13 mouse cellular contexts compared by ENCODE assay signal in genomic region chr2:117941517-117942096, GRCm38 (mm10).
DNase-seq lines count a peak whose midpoint lies in the region; ATAC-seq and TF ChIP-seq lines count a peak whose summit lies in the region.
"Had no signal": no experiment of that assay in that cellular context is flagged by ENCODE, and none has a peak within 500 bp of the region (broad histone marks: within the 10 kb centered on the region; RNA-seq: fewer than 3 reads in every experiment).

No protein-coding gene starts in this region.

- 39% methylated on average over 6 of the region's 6 CpGs for WGBS in heart, embryonic 15.5 days
- WGBS in neural tube, embryonic 14.5 days = 36% methylated on average over 6 of the region's 6 CpGs
- 34% methylated on average over 6 of the region's 6 CpGs for WGBS in stomach, postnatal 0 days

- no peak overlapping the region for H3K9ac ChIP-seq in heart, embryonic 15.5 days
- H3K9ac ChIP-seq in neural tube, embryonic 14.5 days (replicated peaks; ENCODE audit: low read depth, low read length) = no peak overlapping the region
- H3K9ac ChIP-seq in stomach, postnatal 0 days (ENCODE audit: low read length) = no peak overlapping the region
- H3K9ac ChIP-seq: limb, embryonic 12.5 days; lung, embryonic 14.5 days had no signal

- no peak for ATAC-seq in heart, embryonic 15.5 days (replicated peaks; ENCODE audit: insufficient number of reproducible peaks, insufficient read depth, low FRiP score, low read depth)
- peak; percentile 58; the same call in 1 of the 2 replicates for ATAC-seq in neural tube, embryonic 14.5 days (ENCODE audit: low read depth)
- ATAC-seq in stomach, postnatal 0 days (ENCODE audit: low FRiP score, low TSS enrichment) = no peak

- H3K27ac ChIP-seq in heart, embryonic 15.5 days = no peak overlapping the region
- H3K27ac ChIP-seq in neural tube, embryonic 14.5 days (ENCODE audit: low read depth, low read length) = no peak overlapping the region
- H3K27ac ChIP-seq in stomach, postnatal 0 days (replicated peaks) = no peak overlapping the region
- H3K27ac ChIP-seq: limb, embryonic 12.5 days had no signal

- no peaks in the 10 kb centered on the region for H3K9me3 ChIP-seq in heart, embryonic 15.5 days (replicated peaks)
- H3K9me3 ChIP-seq in neural tube, embryonic 14.5 days (ENCODE audit: control insufficient read depth, low read length) = no peaks in the 10 kb centered on the region
- no peaks in the 10 kb centered on the region for H3K9me3 ChIP-seq in stomach, postnatal 0 days (ENCODE audit: control insufficient read depth, low read length)
- H3K9me3 ChIP-seq: limb, embryonic 12.5 days had no signal

- intact Hi-C loops in heart, postnatal 25 days (cut with DNase I) = no loop called here

- H3K4me3 ChIP-seq in heart, embryonic 15.5 days = 0 out of 2 replicates have a peak overlapping the region, but pooled peaks have one; percentile 17
- H3K4me3 ChIP-seq in neural tube, embryonic 14.5 days (ENCODE audit: low read depth, low read length) = no peak overlapping the region
- no peak overlapping the region for H3K4me3 ChIP-seq in stomach, postnatal 0 days (ENCODE audit: low read depth, low read length)
- H3K4me3 ChIP-seq: limb, embryonic 12.5 days had no signal

- no peaks in the 10 kb centered on the region for H3K36me3 ChIP-seq in heart, embryonic 15.5 days
- H3K36me3 ChIP-seq in neural tube, embryonic 14.5 days (ENCODE audit: control insufficient read depth, insufficient read depth, low read length) = no peaks in the 10 kb centered on the region
- H3K36me3 ChIP-seq in stomach, postnatal 0 days (ENCODE audit: control insufficient read depth, insufficient read depth, low read length) = no peaks in the 10 kb centered on the region
- H3K36me3 ChIP-seq: limb, embryonic 12.5 days had no signal

- no peak for DNase-seq in heart, postnatal 25 days (ENCODE audit: low spot score)
- DNase-seq in neural tube, embryonic 10.5 days (ENCODE audit: extremely low spot score, low spot score) = no peak
- peak; percentile 11 for DNase-seq in lung, postnatal 10 days
- DNase-seq in stomach, postnatal 0 days (ENCODE audit: low spot score) = peak; percentile 21
- DNase-seq in adrenal gland, adult 18-20 months (ENCODE audit: low spot score in 2 of 2) = no peak
- DNase-seq: adrenal gland, postnatal 25 days; cerebellum, adult 11 months; kidney, adult 18-20 months; lung, embryonic 14.5 days; retina, postnatal 1 day had no signal

- peak overlapping the region; percentile 47 for H3K4me2 ChIP-seq in heart, embryonic 15.5 days
- H3K4me2 ChIP-seq in neural tube, embryonic 14.5 days (ENCODE audit: low read depth, low read length) = no peak overlapping the region
- H3K4me2 ChIP-seq in stomach, postnatal 0 days (replicated peaks; ENCODE audit: low read depth) = no peak overlapping the region
- H3K4me2 ChIP-seq: limb, embryonic 12.5 days; lung, embryonic 14.5 days had no signal

- no peaks in the 10 kb centered on the region for H3K27me3 ChIP-seq in heart, embryonic 15.5 days
- no peaks in the 10 kb centered on the region; the same call in 1 of the 2 replicates for H3K27me3 ChIP-seq in neural tube, embryonic 14.5 days (ENCODE audit: control insufficient read depth, insufficient read depth, low read length)
- no peaks in the 10 kb centered on the region for H3K27me3 ChIP-seq in stomach, postnatal 0 days (ENCODE audit: control insufficient read depth, insufficient read depth, low read length)
- H3K27me3 ChIP-seq: limb, embryonic 12.5 days had no signal

- TF ChIP-seq EP300 in stomach, postnatal 0 days (optimal IDR thresholded peaks at IDR 0.05) = no peak

- H3K4me1 ChIP-seq in heart, embryonic 15.5 days (replicated peaks) = 0 out of 2 replicates have a peak, but pooled peaks cover 3% of the 10 kb centered on the region
- H3K4me1 ChIP-seq in neural tube, embryonic 14.5 days (ENCODE audit: control insufficient read depth, insufficient read depth, low read length) = peaks cover 3% of the 10 kb centered on the region; the same call in 1 of the 2 replicates
- H3K4me1 ChIP-seq in stomach, postnatal 0 days (replicated peaks; ENCODE audit: control insufficient read depth, insufficient read depth) = no peaks in the 10 kb centered on the region

- 0 out of 2 replicates have a peak, but pooled peaks have one; percentile 1 for TF ChIP-seq CTCF in stomach, postnatal 0 days (IDR thresholded peaks at IDR 0.05; ENCODE audit: low read depth)

Comparison
In these comparisons a context has a peak if more than half of its experiments do, and no peak if none do; other contexts are left out.
1. DNase-seq: peak in lung, postnatal 10 days (single experiment) and stomach, postnatal 0 days (single experiment); none in heart, postnatal 25 days (single experiment), neural tube, embryonic 10.5 days (single experiment) and adrenal gland, adult 18-20 months (0 of 2).